Mouse (Mus musculus) embryonic facial prominence, embryonic 11.5 days (tissue): Measurements from ENCODE around the gene Crybg3. TPM values are rescaled to one million over a fixed set of nuclear protein-coding genes. Genes with fewer than 3 reads are reported as not detected.
A peak's percentile ranks its signal among the peaks of the same experiment; 100 is the strongest.

Source experiments
- ATAC-seq: fragments of 200-750 bp; cut with Nextera tagmentation; replicated peaks from 2 replicates; pipeline ENCODE4 v1.8.0; 2017; ENCODE audit warnings: low read depth; ENCODE audit not compliant: insufficient number of reproducible peaks, low FRiP score, low TSS enrichment
- DNase-seq: peaks from one replicate; pipeline ENCODE4 v3.0.0-alpha.2; 2015; ENCODE audit warnings: low spot score
- H3K27ac ChIP-seq: fragments of 300-500 bp; sonication (generic); replicated peaks from 2 replicates; pipeline ENCODE4 v1.5.1; 2014; ENCODE audit warnings: mild to moderate bottlenecking, low read depth, low read length, control low read depth
- H3K27me3 ChIP-seq: fragments of 300-500 bp; sonication (generic); 2 replicates; pipeline ENCODE4 v1.6.1; 2014; ENCODE audit warnings: mild to moderate bottlenecking, low read length, moderate library complexity, mixed read lengths; ENCODE audit not compliant: control insufficient read depth, insufficient read depth
- H3K36me3 ChIP-seq: fragments of 300-500 bp; sonication (generic); replicated peaks from 2 replicates; pipeline ENCODE4 v1.6.1; 2014; ENCODE audit warnings: low read depth, mild to moderate bottlenecking, low read length, moderate library complexity, mixed read lengths; ENCODE audit not compliant: control insufficient read depth, insufficient read depth
- H3K4me1 ChIP-seq: fragments of 300-500 bp; sonication (generic); 2 replicates; pipeline ENCODE4 v1.6.1; 2014; ENCODE audit warnings: low read length, mixed read lengths; ENCODE audit not compliant: control insufficient read depth, insufficient read depth
- H3K4me2 ChIP-seq: fragments of 300-500 bp; sonication (generic); 2 replicates; pipeline ENCODE4 v1.6.1; 2014; ENCODE audit warnings: low read depth, mild to moderate bottlenecking, control low read depth, low read length, moderate library complexity
- H3K4me3 ChIP-seq: fragments of 300-500 bp; sonication (generic); 2 replicates; pipeline ENCODE4 v1.5.1; 2014; ENCODE audit warnings: low read depth, low read length, control low read depth
- H3K9ac ChIP-seq: fragments of 300-500 bp; sonication (generic); replicated peaks from 2 replicates; pipeline ENCODE4 v1.6.1; 2014; ENCODE audit warnings: mild to moderate bottlenecking, control low read depth, low read length
- H3K9me3 ChIP-seq: fragments of 300-500 bp; sonication (generic); replicated peaks from 2 replicates; pipeline ENCODE4 v1.6.1; 2016; ENCODE audit warnings: mild to moderate bottlenecking, low read length, inconsistent platforms, mixed read lengths; ENCODE audit not compliant: control insufficient read depth
- WGBS: fragments of 180-500 bp; shearing (Covaris S2); extraction: QIAGEN DNeasy Blood & Tissue Kit; methylation state at CpG from one replicate; pipeline ENCODE4 v1.1.7; 2014; 5-methylcytosine and 5-hydroxymethylcytosine counted together
- polyA plus RNA-seq: library from polyadenylated mRNA; unstranded; fragments of >200 nt; fragmentation: Nextera tagmentation; extraction: Ambion mirVana; gene quantifications from 2 replicates; pipeline ENCODE4 v1.2.1, GENCODE M21; 2014

The Crybg3 gene
- polyA plus RNA-seq, 1 experiment from 2014 or later, result 9.2 TPM

DNA sequence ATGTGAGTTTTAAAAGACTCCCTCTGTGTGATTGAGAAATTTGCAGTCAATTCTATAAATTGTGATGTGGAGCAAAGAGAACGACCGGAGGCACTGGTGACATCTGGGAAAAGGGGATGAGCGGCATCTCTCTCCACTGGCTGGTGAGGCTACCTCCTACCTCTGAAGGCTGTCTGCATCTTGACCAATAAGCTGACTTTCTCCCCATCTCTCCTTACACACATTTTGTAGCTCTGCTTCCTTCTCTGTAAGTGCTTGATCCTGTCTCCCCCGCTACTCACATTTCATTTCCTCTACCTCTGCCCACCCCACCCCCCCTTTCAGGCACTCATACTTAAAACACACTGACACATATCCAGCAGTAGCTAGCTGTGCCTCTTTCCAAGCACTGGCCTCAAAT, 59.4 kb downstream of the Crybg3 start:
- Histone ChIP-seq H3K9ac (no peak overlapping the region), H3K4me1 (no peaks in the 10 kb centered on the region), H3K9me3 (no peaks in the 10 kb centered on the region), H3K27me3 (no peaks in the 10 kb centered on the region), H3K4me3 (no peak overlapping the region), H3K4me2 (no peak overlapping the region), H3K27ac (no peak overlapping the region), H3K36me3 (no peaks in the 10 kb centered on the region)
- peak; percentile 52; the same call in 1 of the 2 replicates for ATAC-seq
- no peak for DNase-seq
- WGBS, result 54% methylated on average over 4 of the region's 4 CpGs

DNA sequence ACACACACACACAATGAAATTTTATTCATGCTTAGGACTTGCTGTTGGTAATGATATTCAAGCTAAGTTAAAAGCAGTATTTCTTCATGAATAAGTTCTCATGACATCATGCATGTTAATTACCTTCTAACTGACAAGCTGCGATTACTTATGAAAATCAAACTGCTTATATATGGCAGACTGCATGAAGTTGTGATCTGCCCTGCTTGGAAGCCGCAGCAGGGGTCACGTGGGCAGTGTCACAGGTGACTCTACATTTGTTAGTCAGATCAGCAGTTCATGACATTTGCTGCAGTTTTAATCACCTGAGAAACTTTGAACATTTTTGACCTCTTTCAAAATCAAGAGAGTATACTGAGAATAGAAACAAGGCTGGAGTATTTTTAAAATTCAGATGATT, 59.8 kb downstream of the Crybg3 start:
- Histone ChIP-seq H3K27me3 (no peaks in the 10 kb centered on the region), H3K4me2 (no peak overlapping the region), H3K9ac (no peak overlapping the region), H3K4me1 (no peaks in the 10 kb centered on the region), H3K27ac (no peak overlapping the region), H3K4me3 (no peak overlapping the region), H3K9me3 (no peaks in the 10 kb centered on the region), H3K36me3 (no peaks in the 10 kb centered on the region)
- DNase-seq, result no peak
- whole genome bisulfite sequencing, result 78% methylated on average over 3 of the region's 3 CpGs
- no peak for ATAC-seq

DNA sequence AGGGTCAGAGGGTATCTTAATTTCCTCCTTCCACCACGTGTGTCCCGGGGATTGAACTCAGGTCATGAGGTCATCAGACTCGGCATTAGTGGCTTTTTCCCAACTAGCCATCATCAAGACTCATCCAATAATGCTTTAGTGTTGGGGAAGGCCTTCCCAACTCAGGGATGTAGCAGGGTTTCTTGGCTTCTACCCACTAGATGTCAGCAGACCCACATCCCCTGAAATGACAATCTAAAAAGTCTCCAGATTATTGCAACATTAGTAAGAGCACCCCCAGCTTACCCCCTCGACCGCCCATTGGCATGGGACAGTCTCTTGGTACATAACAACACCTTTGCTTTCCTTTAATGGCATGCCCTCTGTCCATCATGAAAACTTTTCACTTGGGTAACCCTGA, 65.1 kb downstream of the Crybg3 start:
- H3K9ac ChIP-seq, result no peak overlapping the region
- no peaks in the 10 kb centered on the region for H3K27me3 ChIP-seq
- no peak for ATAC-seq
- WGBS, result 75% methylated on average over 5 of the region's 5 CpGs
- no peaks in the 10 kb centered on the region for H3K4me1 ChIP-seq
- no peak overlapping the region for H3K4me3 ChIP-seq
- H3K36me3 ChIP-seq, result no peaks in the 10 kb centered on the region
- DNase-seq, result no peak
- no peaks in the 10 kb centered on the region for H3K9me3 ChIP-seq
- no peak overlapping the region for H3K4me2 ChIP-seq
- H3K27ac ChIP-seq, result no peak overlapping the region

DNA sequence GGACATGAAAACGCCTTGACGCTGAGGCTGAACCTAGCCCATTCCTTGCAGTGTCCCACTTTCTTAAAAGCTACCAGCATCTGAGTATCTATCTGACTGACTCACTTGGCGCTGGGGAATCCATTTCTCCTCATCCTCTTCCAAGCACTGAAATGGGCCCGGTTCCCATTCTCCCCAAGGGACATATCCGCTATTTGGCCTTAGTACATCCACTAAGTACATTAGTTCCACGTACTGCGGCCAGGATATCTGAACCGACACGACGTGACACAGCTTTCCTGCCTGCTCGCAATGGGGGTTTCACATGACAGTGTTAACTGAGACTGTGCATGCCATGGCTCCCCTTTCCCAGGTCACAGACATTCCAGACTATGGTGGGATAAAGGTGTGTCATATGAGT, 66.4 kb downstream of the Crybg3 start:
- H3K27ac ChIP-seq, result no peak overlapping the region
- no peak overlapping the region for H3K4me3 ChIP-seq
- WGBS, result 85% methylated on average over 11 of the region's 11 CpGs
- H3K4me1 ChIP-seq, result no peaks in the 10 kb centered on the region
- no peaks in the 10 kb centered on the region for H3K9me3 ChIP-seq
- DNase-seq, result no peak
- H3K9ac ChIP-seq, result no peak overlapping the region
- ATAC-seq, result no peak
- no peak overlapping the region for H3K4me2 ChIP-seq
- peaks cover 2% of the 10 kb centered on the region; the same call in 1 of the 2 replicates for H3K36me3 ChIP-seq
- no peaks in the 10 kb centered on the region for H3K27me3 ChIP-seq

DNA sequence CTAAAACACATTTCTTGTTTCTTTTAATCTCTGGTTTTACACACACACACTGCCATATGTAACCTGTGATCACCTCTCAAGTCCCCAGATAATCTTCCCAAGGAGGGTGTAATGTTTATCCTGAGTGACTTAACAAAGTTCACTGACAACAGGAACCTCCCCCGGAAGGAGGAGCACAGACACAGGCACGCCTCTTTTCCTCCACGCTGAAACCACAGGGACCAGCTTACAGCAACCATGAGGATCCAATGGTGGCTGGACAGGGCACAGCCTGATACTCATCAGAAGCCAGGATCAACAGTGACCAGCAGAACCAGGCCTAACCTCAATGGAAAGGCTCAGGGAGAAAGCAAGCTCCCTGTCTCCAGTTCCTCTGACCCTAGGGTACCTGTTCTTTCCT, 68.2 kb downstream of the Crybg3 start:
- no peaks in the 10 kb centered on the region for H3K9me3 ChIP-seq
- no peaks in the 10 kb centered on the region for H3K4me1 ChIP-seq
- no peak for ATAC-seq
- H3K27ac ChIP-seq, result no peak overlapping the region
- H3K36me3 ChIP-seq, result peaks cover 2% of the 10 kb centered on the region; the same call in 1 of the 2 replicates
- 39% methylated on average over 3 of the region's 3 CpGs for WGBS
- H3K9ac ChIP-seq, result no peak overlapping the region
- no peak overlapping the region for H3K4me3 ChIP-seq
- H3K4me2 ChIP-seq, result no peak overlapping the region
- H3K27me3 ChIP-seq, result no peaks in the 10 kb centered on the region
- DNase-seq, result no peak

DNA sequence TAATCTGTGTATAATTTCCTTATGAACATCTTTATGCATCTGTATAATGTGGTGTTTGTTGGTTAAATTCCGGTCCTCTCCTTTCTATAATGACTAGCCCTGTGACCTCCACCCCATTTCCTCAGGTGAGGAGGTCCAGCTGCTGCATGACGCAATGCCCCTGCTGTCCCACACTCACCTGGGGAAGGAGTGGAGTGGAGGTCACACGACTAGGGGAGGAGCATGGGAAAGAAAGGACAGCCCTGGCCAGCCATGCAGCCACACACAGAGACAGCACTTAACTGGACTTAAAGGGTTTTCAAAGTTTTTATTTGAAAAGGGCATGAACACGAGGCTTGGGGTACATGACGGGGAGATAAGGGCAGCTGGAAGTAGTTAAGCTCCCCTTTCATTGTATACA, 69.5 kb downstream of the Crybg3 start:
- Histone ChIP-seq H3K4me1 (no peaks in the 10 kb centered on the region), H3K9me3 (no peaks in the 10 kb centered on the region), H3K4me3 (no peak overlapping the region), H3K27ac (no peak overlapping the region), H3K36me3 (peaks cover 2% of the 10 kb centered on the region; the same call in 1 of the 2 replicates), H3K9ac (no peak overlapping the region), H3K27me3 (no peaks in the 10 kb centered on the region), H3K4me2 (no peak overlapping the region)
- 68% methylated on average over 5 of the region's 5 CpGs for WGBS
- DNase-seq (no peak), ATAC-seq (no peak)

DNA sequence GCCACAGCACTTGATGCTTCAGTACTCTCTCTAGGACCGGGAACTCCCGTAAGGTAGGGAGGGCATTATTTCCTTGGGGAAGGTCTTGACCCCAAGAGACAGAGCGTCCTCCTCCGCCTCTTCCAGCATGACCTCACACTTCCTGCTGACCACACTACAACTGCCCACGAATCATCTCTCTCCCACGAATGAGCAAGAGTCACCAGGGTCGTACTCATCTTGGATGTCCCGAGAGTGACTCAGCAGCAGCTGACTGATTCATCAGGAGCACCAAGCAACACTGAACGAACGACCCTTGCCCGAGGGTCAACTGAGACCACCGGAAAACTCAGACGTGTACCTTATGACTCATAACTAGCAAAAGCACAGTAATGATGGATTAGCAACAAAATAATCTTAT, 71.2 kb downstream of the Crybg3 start:
- Histone ChIP-seq H3K4me3 (no peak overlapping the region), H3K27me3 (no peaks in the 10 kb centered on the region), H3K9me3 (no peaks in the 10 kb centered on the region), H3K4me1 (no peaks in the 10 kb centered on the region), H3K36me3 (peaks cover 2% of the 10 kb centered on the region; the same call in 1 of the 2 replicates), H3K4me2 (no peak overlapping the region), H3K9ac (no peak overlapping the region), H3K27ac (no peak overlapping the region)
- 82% methylated on average over 13 of the region's 13 CpGs for WGBS
- no peak for ATAC-seq
- DNase-seq, result no peak

DNA sequence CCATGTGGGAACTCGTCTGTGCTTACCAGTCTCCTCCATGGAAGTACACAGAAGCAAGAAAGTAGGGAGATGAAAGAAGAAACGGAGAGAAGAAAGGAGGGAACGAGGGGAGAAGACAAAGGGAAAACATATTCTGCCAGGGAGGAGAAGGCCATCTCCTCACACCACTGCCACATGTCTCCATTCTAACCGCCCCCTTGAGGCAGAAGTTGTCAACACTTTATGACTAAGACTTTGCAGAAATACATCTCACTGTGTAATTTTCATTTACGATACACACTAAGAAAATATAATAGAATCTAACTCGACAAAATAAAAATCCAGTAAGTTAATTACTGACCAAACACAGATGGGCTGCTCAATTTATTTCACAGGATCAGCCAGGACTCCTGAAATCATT, 73.8 kb downstream of the Crybg3 start:
- no peak for ATAC-seq
- WGBS, result 79% methylated on average over 6 of the region's 6 CpGs

More for the DNA sequence above, 73.8 kb downstream of the Crybg3 start:
- no peaks in the 10 kb centered on the region for H3K9me3 ChIP-seq
- no peak overlapping the region for H3K4me3 ChIP-seq
- no peaks in the 10 kb centered on the region for H3K4me1 ChIP-seq
- no peak overlapping the region for H3K27ac ChIP-seq
- peaks cover 2% of the 10 kb centered on the region; the same call in 1 of the 2 replicates for H3K36me3 ChIP-seq
- DNase-seq, result no peak
- no peaks in the 10 kb centered on the region for H3K27me3 ChIP-seq
- H3K4me2 ChIP-seq, result no peak overlapping the region
- H3K9ac ChIP-seq, result no peak overlapping the region
